Mouse (Mus musculus): Measurements from ENCODE around the gene A630095N17Rik. TPM values are rescaled to one million over a fixed set of nuclear protein-coding genes. Genes with fewer than 3 reads are reported as not detected.
"Not testable (repeated sequence)": the region's sequence is repeated elsewhere in the genome, so short reads cannot be mapped to it uniquely, and the experiment has no call there.

The A630095N17Rik gene
- polyA plus RNA-seq, 1 experiment = not detected

GRCm38 (mm10) chr1:75250498-75250897 is 18.6 kb upstream of the A630095N17Rik start:
- peaks cover 5% of the 10 kb centered on the region; the same call in 1 of the 2 replicates for H3K4me1 ChIP-seq (ENCODE audit: control insufficient read depth, insufficient read depth, insufficient read length, low read length)
- H3K27ac ChIP-seq (replicated peaks; ENCODE audit: low read depth, low read length) = no peak overlapping the region
- H3K4me3 ChIP-seq (ENCODE audit: insufficient read depth, low read depth, low read length) = no peak overlapping the region

DNA sequence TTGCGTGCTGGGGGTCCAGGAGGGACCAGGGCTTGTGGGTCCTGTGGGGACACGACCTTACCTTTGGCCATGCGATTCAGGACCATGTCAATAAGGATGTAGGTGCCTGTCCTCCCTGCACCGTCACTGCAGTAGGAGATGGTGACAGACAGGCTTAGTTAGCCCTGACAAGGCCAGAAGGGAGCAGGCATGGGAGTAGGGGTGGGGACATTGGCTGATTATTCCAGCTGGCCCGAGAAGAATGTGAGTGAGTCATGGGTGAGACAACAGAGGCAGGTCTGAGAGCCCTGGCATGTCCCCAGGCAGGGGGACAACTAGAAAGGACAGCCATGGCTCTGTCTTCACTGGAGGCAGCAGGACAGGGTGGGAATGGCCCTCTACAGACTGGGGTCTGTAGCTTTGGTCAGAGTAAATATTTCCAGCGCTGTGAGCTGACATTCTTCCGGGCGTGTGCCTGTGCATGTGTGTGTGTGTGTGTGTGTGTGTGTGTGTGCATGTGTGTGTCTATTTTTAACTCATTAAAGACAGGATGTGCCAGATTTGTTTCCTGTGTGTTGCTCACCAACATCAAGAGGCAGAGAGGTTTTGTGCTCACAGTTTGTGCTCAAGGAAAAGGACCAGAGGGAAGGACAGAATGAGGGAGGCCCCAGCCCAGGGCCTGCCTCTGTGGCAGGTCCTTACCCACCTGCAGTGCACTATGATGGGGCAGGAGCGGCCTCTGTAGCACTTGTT is 16.3 kb upstream of the A630095N17Rik start:
- Histone ChIP-seq H3K4me1 (ENCODE audit: control insufficient read depth, insufficient read depth, insufficient read length, low read length) (peaks cover 5% of the 10 kb centered on the region; the same call in 1 of the 2 replicates), H3K4me3 (ENCODE audit: insufficient read depth, low read depth, low read length) (no peak overlapping the region), H3K27ac (replicated peaks; ENCODE audit: low read depth, low read length) (no peak overlapping the region)

GRCm38 (mm10) chr1:75247071-75247930 is 15.4 kb upstream of the A630095N17Rik start:
- H3K27ac ChIP-seq (replicated peaks; ENCODE audit: low read depth, low read length) = no peak overlapping the region
- H3K4me3 ChIP-seq (ENCODE audit: insufficient read depth, low read depth, low read length) = no peak overlapping the region
- peaks cover 5% of the 10 kb centered on the region; the same call in 1 of the 2 replicates for H3K4me1 ChIP-seq (ENCODE audit: control insufficient read depth, insufficient read depth, insufficient read length, low read length)

- peaks cover 5% of the 10 kb centered on the region; the same call in 1 of the 2 replicates for H3K4me1 ChIP-seq (ENCODE audit: control insufficient read depth, insufficient read depth, insufficient read length, low read length)
- H3K4me3 ChIP-seq (ENCODE audit: insufficient read depth, low read depth, low read length) = no peak overlapping the region
- no peak overlapping the region for H3K27ac ChIP-seq (replicated peaks; ENCODE audit: low read depth, low read length)
These were observed 12.9 kb upstream of the A630095N17Rik start for GRCm38 (mm10) chr1:75244836-75245235.

DNA sequence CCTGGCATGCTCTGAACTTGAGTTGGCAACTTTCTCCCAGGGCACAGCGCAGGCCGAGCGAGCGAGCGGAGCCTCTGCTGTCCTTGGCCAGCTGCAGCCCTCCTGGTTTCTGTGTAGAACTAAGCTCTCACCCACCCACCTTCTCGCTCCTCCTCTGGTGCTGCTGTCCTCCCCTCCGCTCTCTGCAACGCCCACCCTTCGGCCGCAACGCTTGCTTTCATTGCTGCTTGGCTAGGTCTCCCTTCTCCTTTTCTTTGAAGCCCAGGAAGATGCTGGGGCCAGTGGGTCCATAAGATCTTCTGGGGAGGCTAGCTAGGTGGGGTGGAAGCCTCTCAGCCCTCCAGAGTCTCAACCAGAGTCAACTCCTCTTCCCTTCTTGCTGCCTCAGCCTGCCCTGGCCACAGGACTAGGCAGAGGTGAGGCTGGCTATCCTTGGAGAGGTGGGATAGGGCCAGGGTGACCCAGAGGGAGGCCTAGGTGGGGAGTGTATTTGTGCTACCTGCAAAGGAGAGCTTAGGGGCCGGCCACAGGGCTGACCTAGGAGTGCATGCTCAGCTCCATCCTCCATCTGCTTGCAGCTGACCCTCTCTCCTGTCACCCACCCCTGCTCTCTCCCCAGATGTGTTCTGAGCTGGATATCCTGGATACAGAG is 12.4 kb upstream of the A630095N17Rik start:
- no peak overlapping the region for H3K27ac ChIP-seq (replicated peaks; ENCODE audit: low read depth, low read length)
- H3K4me1 ChIP-seq (ENCODE audit: control insufficient read depth, insufficient read depth, insufficient read length, low read length) = peaks cover 5% of the 10 kb centered on the region; the same call in 1 of the 2 replicates
- H3K4me3 ChIP-seq (ENCODE audit: insufficient read depth, low read depth, low read length) = no peak overlapping the region

- H3K4me3 ChIP-seq (ENCODE audit: insufficient read depth, low read depth, low read length) = no peak overlapping the region
- peaks cover 5% of the 10 kb centered on the region; the same call in 1 of the 2 replicates for H3K4me1 ChIP-seq (ENCODE audit: control insufficient read depth, insufficient read depth, insufficient read length, low read length)
- no peak overlapping the region for H3K27ac ChIP-seq (replicated peaks; ENCODE audit: low read depth, low read length)
These were observed 11.5 kb upstream of the A630095N17Rik start for GRCm38 (mm10) chr1:75243411-75243810.

DNA sequence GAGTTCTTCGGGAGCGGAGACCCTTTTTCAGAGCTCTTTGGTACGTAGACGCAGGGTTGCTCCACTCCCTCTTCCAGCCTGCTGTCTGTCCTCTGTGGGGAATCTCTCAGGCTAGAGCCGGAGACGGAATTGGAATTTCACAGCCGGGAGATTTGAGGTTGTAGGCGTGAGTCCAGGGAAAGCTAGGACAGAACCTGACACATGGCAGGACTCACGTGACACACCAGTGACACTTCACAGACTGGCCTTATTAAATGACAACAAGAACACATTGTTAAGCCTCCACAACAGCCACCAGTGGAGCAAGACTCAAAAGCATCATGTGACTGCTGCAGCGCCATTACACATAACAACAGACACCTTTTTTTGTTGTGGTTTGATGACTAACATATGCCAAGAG is 7.7 kb upstream of the A630095N17Rik start:
- Histone ChIP-seq H3K27ac (replicated peaks; ENCODE audit: low read depth, low read length) (no peak overlapping the region), H3K4me1 (ENCODE audit: control insufficient read depth, insufficient read depth, insufficient read length, low read length) (peaks cover 9% of the 10 kb centered on the region), H3K4me3 (ENCODE audit: insufficient read depth, low read depth, low read length) (no peak overlapping the region)

DNA sequence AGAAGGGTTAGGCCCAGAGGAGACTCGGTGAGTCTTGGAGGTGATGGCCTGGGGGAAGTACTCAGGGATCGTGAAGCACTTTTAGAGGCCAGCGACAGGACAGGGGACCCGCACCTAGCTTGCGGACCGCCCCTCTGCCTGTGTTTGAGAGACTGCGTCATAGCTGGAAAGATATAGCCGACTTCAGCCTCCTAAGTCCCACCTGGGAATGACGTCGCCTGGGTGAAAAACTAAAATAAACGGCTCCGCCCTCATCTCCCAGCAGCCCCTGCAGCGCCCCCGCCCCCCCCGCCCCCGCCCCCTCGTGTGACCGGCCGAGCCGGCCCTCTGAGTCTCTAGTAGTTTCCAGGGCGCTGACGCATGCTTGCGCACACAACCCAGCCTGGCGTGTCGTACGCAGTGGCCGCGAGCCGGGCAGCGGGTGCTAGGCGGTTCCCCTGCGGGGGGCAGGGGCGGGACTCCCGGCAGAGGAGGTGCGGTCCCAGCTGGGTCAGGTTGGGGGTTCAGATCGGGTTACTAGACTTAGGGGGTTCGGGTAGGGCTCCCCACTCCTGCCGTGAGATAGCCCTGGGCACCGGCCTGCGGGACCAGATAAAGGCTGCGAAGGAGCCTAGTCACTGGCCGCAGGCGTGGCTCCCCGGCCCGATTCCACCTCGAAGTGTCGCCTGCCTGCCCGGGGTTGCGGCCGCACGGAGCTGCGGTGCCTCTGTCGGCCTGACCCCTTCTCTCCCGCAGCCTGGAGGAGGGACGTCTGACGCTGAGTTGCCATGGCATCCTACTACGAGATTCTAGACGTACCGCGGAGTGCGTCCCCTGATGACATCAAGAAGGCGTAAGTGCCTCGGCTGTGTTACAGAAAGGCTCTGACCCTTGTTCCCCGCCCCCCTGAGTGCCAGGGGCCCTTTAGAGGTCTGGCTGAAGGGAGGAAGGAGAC is 4.5 kb upstream of the A630095N17Rik start, which contains the start of gene Dnajb2:
Gene Dnajb2, plus strand, starts transcription at position 290 of the 934 bp plus-strand sequence.
- peak within 1 kb of the TSS; percentile 99 for H3K27ac ChIP-seq (replicated peaks; ENCODE audit: low read depth, low read length)
- H3K4me1 ChIP-seq (ENCODE audit: control insufficient read depth, insufficient read depth, insufficient read length, low read length) = peaks cover 9% of the 10 kb centered on the region
- H3K4me3 ChIP-seq (ENCODE audit: insufficient read depth, low read depth, low read length) = peak within 1 kb of the TSS; percentile 82

GRCm38 (mm10) chr1:75234606-75235005 is 2.7 kb upstream of the A630095N17Rik start:
- no peak overlapping the region for H3K27ac ChIP-seq (replicated peaks; ENCODE audit: low read depth, low read length)
- peaks cover 9% of the 10 kb centered on the region for H3K4me1 ChIP-seq (ENCODE audit: control insufficient read depth, insufficient read depth, insufficient read length, low read length)
- H3K4me3 ChIP-seq (ENCODE audit: insufficient read depth, low read depth, low read length) = no peak overlapping the region

GRCm38 (mm10) chr1:75232489-75232888 is 587 bp upstream of the A630095N17Rik start:
- not testable (repeated sequence) for H3K27ac ChIP-seq (replicated peaks; ENCODE audit: low read depth, low read length); H3K4me3 ChIP-seq (ENCODE audit: insufficient read depth, low read depth, low read length); H3K4me1 ChIP-seq (ENCODE audit: control insufficient read depth, insufficient read depth, insufficient read length, low read length)

DNA sequence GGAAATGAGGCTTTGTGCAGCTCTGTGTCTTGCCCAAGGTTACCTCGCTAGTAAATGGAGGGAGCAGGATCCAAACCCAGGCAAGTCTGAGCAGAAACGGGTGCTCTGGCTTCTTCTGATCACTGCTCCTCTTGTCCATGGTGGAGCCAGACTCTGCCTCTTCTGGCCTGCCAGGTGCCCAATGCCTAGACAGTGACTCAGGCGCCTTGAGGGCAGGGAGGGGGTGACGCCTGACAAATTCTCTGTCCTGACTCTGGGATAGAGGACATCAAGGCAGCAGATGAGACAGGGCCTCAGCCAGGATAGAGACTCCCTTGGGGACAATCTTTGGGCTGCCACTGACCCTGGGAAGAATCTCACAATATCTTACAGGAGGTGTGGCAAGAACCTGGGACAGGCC is 678 bp downstream of the A630095N17Rik start:
- no peak overlapping the region for H3K4me3 ChIP-seq (ENCODE audit: insufficient read depth, low read depth, low read length)
- H3K4me1 ChIP-seq (ENCODE audit: control insufficient read depth, insufficient read depth, insufficient read length, low read length) = peaks cover 9% of the 10 kb centered on the region
- H3K27ac ChIP-seq (replicated peaks; ENCODE audit: low read depth, low read length) = no peak overlapping the region

DNA sequence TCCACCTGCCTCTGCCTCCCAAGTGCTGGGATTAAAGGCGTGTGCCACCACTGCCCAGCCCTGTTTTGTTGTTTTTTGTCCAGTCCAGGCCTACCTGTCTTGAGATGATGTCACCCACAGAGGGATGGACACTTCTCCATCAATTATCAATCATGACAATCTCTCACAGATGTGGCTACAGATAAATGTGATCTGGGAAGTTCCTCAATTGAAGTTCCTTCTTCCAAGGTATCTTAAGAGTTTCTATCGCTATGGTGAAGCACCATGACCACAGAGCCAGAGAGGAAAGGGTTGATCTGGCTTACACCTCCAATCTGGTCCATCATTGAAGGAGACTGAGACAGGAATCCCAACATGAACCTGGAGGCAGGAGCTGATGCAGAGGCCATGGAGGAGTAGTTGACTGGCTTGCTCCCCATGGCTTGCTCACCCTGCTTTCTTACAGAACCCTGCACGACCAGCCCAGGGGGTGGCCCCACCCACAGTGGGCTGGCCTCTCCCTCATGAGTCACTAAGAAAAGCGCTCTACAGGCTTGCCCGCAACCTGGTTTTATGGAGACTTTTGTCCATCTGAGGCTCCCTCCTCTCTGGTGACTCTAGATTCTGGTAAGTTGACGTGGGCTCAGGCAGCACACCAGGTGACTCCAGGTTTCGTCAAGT is 1.4 kb downstream of the A630095N17Rik start:
- peaks cover 5% of the 10 kb centered on the region; the same call in 1 of the 2 replicates for H3K4me1 ChIP-seq (ENCODE audit: control insufficient read depth, insufficient read depth, insufficient read length, low read length)
- H3K27ac ChIP-seq (replicated peaks; ENCODE audit: low read depth, low read length) = no peak overlapping the region
- H3K4me3 ChIP-seq (ENCODE audit: insufficient read depth, low read depth, low read length) = no peak overlapping the region

GRCm38 (mm10) chr1:75229158-75229557 is 2.7 kb downstream of the A630095N17Rik start:
- Histone ChIP-seq H3K27ac (replicated peaks; ENCODE audit: low read depth, low read length) (no peak overlapping the region), H3K4me3 (ENCODE audit: insufficient read depth, low read depth, low read length) (no peak overlapping the region), H3K4me1 (ENCODE audit: control insufficient read depth, insufficient read depth, insufficient read length, low read length) (no peaks in the 10 kb centered on the region)

- H3K27ac ChIP-seq (replicated peaks; ENCODE audit: low read depth, low read length) = no peak overlapping the region
- H3K4me1 ChIP-seq (ENCODE audit: control insufficient read depth, insufficient read depth, insufficient read length, low read length) = no peaks in the 10 kb centered on the region
- H3K4me3 ChIP-seq (ENCODE audit: insufficient read depth, low read depth, low read length) = no peak overlapping the region
These were observed 4.2 kb downstream of the A630095N17Rik start for GRCm38 (mm10) chr1:75227653-75228052.

Data from brown adipose tissue, adult 24 weeks (tissue).